Mouse (Mus musculus) neural tube, embryonic 15.5 days (tissue): ENCODE measurements around the gene Disc1. TPM values are rescaled to one million over a fixed set of nuclear protein-coding genes. Genes with fewer than 3 reads are reported as not detected.

Source experiments
- ATAC-seq: fragments of 200-750 bp; cut with Nextera tagmentation; 2 replicates; pipeline ENCODE4 v1.8.0; 2017; ENCODE audit warnings: mild to moderate bottlenecking, moderate TSS enrichment, moderate library complexity; ENCODE audit not compliant: low FRiP score
- H3K27ac ChIP-seq: fragments of 300-500 bp; sonication (generic); replicated peaks from 2 replicates; pipeline ENCODE4 v1.5.1; 2015; ENCODE audit warnings: mild to moderate bottlenecking, inconsistent platforms
- H3K27me3 ChIP-seq: fragments of 300-500 bp; sonication (generic); replicated peaks from 2 replicates; pipeline ENCODE4 v1.6.1; 2015; ENCODE audit warnings: inconsistent platforms
- H3K36me3 ChIP-seq: fragments of 300-500 bp; sonication (generic); 2 replicates; pipeline ENCODE4 v1.6.1; 2015; ENCODE audit warnings: inconsistent platforms
- H3K4me1 ChIP-seq: fragments of 300-500 bp; sonication (generic); 2 replicates; pipeline ENCODE4 v1.6.1; 2015; ENCODE audit warnings: inconsistent platforms
- H3K4me2 ChIP-seq: fragments of 300-500 bp; sonication (generic); 2 replicates; pipeline ENCODE4 v1.6.1; 2015; ENCODE audit warnings: inconsistent platforms, mild to moderate bottlenecking, moderate library complexity
- H3K4me3 ChIP-seq: fragments of 300-500 bp; sonication (generic); replicated peaks from 2 replicates; pipeline ENCODE4 v1.5.1; 2015; ENCODE audit warnings: mild to moderate bottlenecking, inconsistent platforms
- H3K9ac ChIP-seq: fragments of 300-500 bp; sonication (generic); replicated peaks from 2 replicates; pipeline ENCODE4 v1.6.1; 2015; ENCODE audit warnings: mild to moderate bottlenecking, inconsistent platforms
- H3K9me3 ChIP-seq: fragments of 300-500 bp; sonication (generic); replicated peaks from 2 replicates; pipeline ENCODE4 v1.6.1; 2016; ENCODE audit warnings: inconsistent platforms
- WGBS: fragments of 180-500 bp; shearing (Covaris S2); methylation state at CpG from one replicate; pipeline ENCODE4 v1.1.7; 2015; ENCODE audit warnings: mixed read lengths; 5-methylcytosine and 5-hydroxymethylcytosine counted together
- polyA plus RNA-seq: library from polyadenylated mRNA; unstranded; fragments of >200 nt; fragmentation: Nextera tagmentation; extraction: Ambion mirVana; gene quantifications from 2 replicates; pipeline ENCODE4 v1.2.1, GENCODE M21; 2015

The Disc1 gene
- polyA plus RNA-seq: 1.8 TPM in 2 replicates

GRCm38 (mm10) chr8:125053505-125054435, at the start of gene Disc1:
Gene Disc1 (plus strand): TSS chr8:125054195.
- Histone ChIP-seq H3K4me3 (peak within 1 kb of the TSS; percentile 67), H3K9me3 (no peaks in the 10 kb centered on the region), H3K27me3 (peaks cover 38% of the 10 kb centered on the region), H3K27ac (peak within 1 kb of the TSS; percentile 72), H3K4me2 (peak within 1 kb of the TSS; percentile 97), H3K4me1 (peaks cover 18% of the 10 kb centered on the region), H3K9ac (peak within 1 kb of the TSS; percentile 74), H3K36me3 (no peaks in the 10 kb centered on the region)
- 2% methylated on average over 60 of the region's 65 CpGs for WGBS
- ATAC-seq: peak; percentile 56

- Histone ChIP-seq H3K36me3 (peaks cover 25% of the 10 kb centered on the region), H3K4me2 (peak within 1 kb of the TSS; percentile 89), H3K4me3 (peak within 1 kb of the TSS; percentile 100), H3K27ac (peak within 1 kb of the TSS; percentile 89), H3K4me1 (peaks cover 17% of the 10 kb centered on the region), H3K9ac (peak within 1 kb of the TSS; percentile 99), H3K27me3 (0 out of 2 replicates have a peak, but pooled peaks cover 3% of the 10 kb centered on the region), H3K9me3 (no peaks in the 10 kb centered on the region)
- 3% methylated on average over 62 of the region's 84 CpGs for WGBS
- peak; percentile 99 for ATAC-seq
Measured at GRCm38 (mm10) chr8:125012695-125013627, 41.0 kb upstream of the Disc1 start, which contains the start of gene Tsnax. Gene Tsnax (plus strand): TSS chr8:125012997.

GRCm38 (mm10) chr8:125024085-125024484, 29.9 kb upstream of the Disc1 start:
- ATAC-seq: no peak
- Histone ChIP-seq H3K9me3 (no peaks in the 10 kb centered on the region), H3K27ac (no peak overlapping the region), H3K4me1 (peaks cover 8% of the 10 kb centered on the region; the same call in 1 of the 2 replicates), H3K4me2 (no peak overlapping the region), H3K27me3 (no peaks in the 10 kb centered on the region), H3K9ac (no peak overlapping the region), H3K4me3 (no peak overlapping the region), H3K36me3 (peaks cover 50% of the 10 kb centered on the region)
- 93% methylated on average over 8 of the region's 8 CpGs for WGBS

GRCm38 (mm10) chr8:125027211-125027610, 26.8 kb upstream of the Disc1 start:
- Histone ChIP-seq H3K9me3 (no peaks in the 10 kb centered on the region), H3K4me2 (no peak overlapping the region), H3K27ac (peak overlapping the region; percentile 58), H3K36me3 (peaks cover 71% of the 10 kb centered on the region), H3K4me1 (peaks cover 8% of the 10 kb centered on the region; the same call in 1 of the 2 replicates), H3K9ac (no peak overlapping the region), H3K4me3 (no peak overlapping the region), H3K27me3 (no peaks in the 10 kb centered on the region)
- no peak for ATAC-seq
- WGBS: 42% methylated on average over 3 of the region's 3 CpGs

- peaks cover 8% of the 10 kb centered on the region; the same call in 1 of the 2 replicates for H3K4me1 ChIP-seq
- no peaks in the 10 kb centered on the region for H3K27me3 ChIP-seq
- no peaks in the 10 kb centered on the region for H3K9me3 ChIP-seq
- peaks cover 83% of the 10 kb centered on the region for H3K36me3 ChIP-seq
- H3K9ac ChIP-seq: no peak overlapping the region
- H3K4me2 ChIP-seq: no peak overlapping the region
- H3K27ac ChIP-seq: no peak overlapping the region
- H3K4me3 ChIP-seq: no peak overlapping the region
- no peak for ATAC-seq
- WGBS: 94% methylated on average over 5 of the region's 5 CpGs
Measured at GRCm38 (mm10) chr8:125028841-125029240, 25.2 kb upstream of the Disc1 start.

GRCm38 (mm10) chr8:125031276-125031675, 22.7 kb upstream of the Disc1 start:
- peaks cover 8% of the 10 kb centered on the region; the same call in 1 of the 2 replicates for H3K4me1 ChIP-seq
- no peaks in the 10 kb centered on the region for H3K9me3 ChIP-seq
- peaks cover 79% of the 10 kb centered on the region for H3K36me3 ChIP-seq

GRCm38 (mm10) chr8:125034669-125035068, 19.3 kb upstream of the Disc1 start:
- WGBS: 25% methylated on average over 8 of the region's 8 CpGs
- peaks cover 74% of the 10 kb centered on the region for H3K36me3 ChIP-seq

More at GRCm38 (mm10) chr8:125031276-125031675, 22.7 kb upstream of the Disc1 start:
- Histone ChIP-seq H3K4me3 (no peak overlapping the region), H3K9ac (no peak overlapping the region), H3K4me2 (no peak overlapping the region), H3K27me3 (no peaks in the 10 kb centered on the region), H3K27ac (no peak overlapping the region)
- 81% methylated on average over 5 of the region's 5 CpGs for WGBS
- no peak for ATAC-seq

GRCm38 (mm10) chr8:125037081-125037480, 16.9 kb upstream of the Disc1 start:
- WGBS: 91% methylated on average over 7 of the region's 7 CpGs
- no peak for ATAC-seq
- Histone ChIP-seq H3K27me3 (no peaks in the 10 kb centered on the region), H3K36me3 (peaks cover 61% of the 10 kb centered on the region), H3K4me3 (no peak overlapping the region), H3K9ac (no peak overlapping the region), H3K4me2 (no peak overlapping the region), H3K27ac (no peak overlapping the region; the same call in 1 of the 2 replicates), H3K4me1 (no peaks in the 10 kb centered on the region), H3K9me3 (no peaks in the 10 kb centered on the region)

More at GRCm38 (mm10) chr8:125034669-125035068, 19.3 kb upstream of the Disc1 start:
- Histone ChIP-seq H3K9ac (no peak overlapping the region), H3K4me2 (no peak overlapping the region), H3K4me1 (no peaks in the 10 kb centered on the region), H3K27ac (no peak overlapping the region), H3K4me3 (no peak overlapping the region), H3K27me3 (no peaks in the 10 kb centered on the region), H3K9me3 (no peaks in the 10 kb centered on the region)
- ATAC-seq: no peak

GRCm38 (mm10) chr8:125038731-125039130, 15.3 kb upstream of the Disc1 start:
- no peaks in the 10 kb centered on the region for H3K4me1 ChIP-seq
- no peak overlapping the region for H3K9ac ChIP-seq
- H3K4me3 ChIP-seq: no peak overlapping the region
- no peaks in the 10 kb centered on the region for H3K9me3 ChIP-seq
- H3K4me2 ChIP-seq: no peak overlapping the region
- ATAC-seq: no peak
- H3K27me3 ChIP-seq: no peaks in the 10 kb centered on the region
- 89% methylated on average over 15 of the region's 15 CpGs for WGBS
- peaks cover 46% of the 10 kb centered on the region for H3K36me3 ChIP-seq
- no peak overlapping the region for H3K27ac ChIP-seq

GRCm38 (mm10) chr8:125040587-125041375, 13.2 kb upstream of the Disc1 start:
- Histone ChIP-seq H3K9me3 (no peaks in the 10 kb centered on the region), H3K4me1 (no peaks in the 10 kb centered on the region), H3K36me3 (peaks cover 32% of the 10 kb centered on the region), H3K9ac (no peak overlapping the region), H3K4me2 (no peak overlapping the region), H3K27me3 (no peaks in the 10 kb centered on the region), H3K27ac (no peak overlapping the region), H3K4me3 (no peak overlapping the region)
- ATAC-seq: no peak
- 82% methylated on average over 15 of the region's 15 CpGs for WGBS
